Mouse (Mus musculus) embryo, embryonic 11.5 days (tissue): Measurements from ENCODE around the gene Gal3st4.

Experiments
- DNase-seq: peaks from one replicate; pipeline ENCODE4 v3.0.0-alpha.2; 2012; ENCODE audit warnings: low read depth, low spot score

Gene Gal3st4

GRCm38 (mm10) chr5:138272409-138272923, at the start of gene Gal3st4:
Gene Gal3st4, minus strand, starts transcription at chr5:138272840.
- no peak for DNase-seq

- no peak for DNase-seq
These were observed 40.2 kb upstream of the Gal3st4 start for GRCm38 (mm10) chr5:138312795-138313194.

- DNase-seq, result no peak
These were observed 27.0 kb upstream of the Gal3st4 start for GRCm38 (mm10) chr5:138299613-138300012.

- DNase-seq, result no peak
These were observed 21.5 kb upstream of the Gal3st4 start for GRCm38 (mm10) chr5:138294158-138294557.

GRCm38 (mm10) chr5:138291638-138292037, 19.0 kb upstream of the Gal3st4 start:
- DNase-seq, result no peak

- DNase-seq, result no peak
These were observed 15.2 kb upstream of the Gal3st4 start for GRCm38 (mm10) chr5:138287861-138288260.

GRCm38 (mm10) chr5:138283540-138283939, 10.9 kb upstream of the Gal3st4 start:
- DNase-seq, result no peak

GRCm38 (mm10) chr5:138281798-138282197, 9.2 kb upstream of the Gal3st4 start:
- DNase-seq, result no peak

- no peak for DNase-seq
These were observed 8.2 kb upstream of the Gal3st4 start for GRCm38 (mm10) chr5:138280829-138281228.

- DNase-seq, result no peak
These were observed 7.8 kb upstream of the Gal3st4 start for GRCm38 (mm10) chr5:138280425-138280768.

GRCm38 (mm10) chr5:138279585-138280424, 7.2 kb upstream of the Gal3st4 start, which contains the start of the genes Gm43720, Gpc2 and Stag3:
Gene Gm43720, minus strand, starts transcription at chr5:138279958.
Gene Gpc2, minus strand, starts transcription at chr5:138280005.
Gene Stag3, plus strand, starts transcription at chr5:138280240.
- DNase-seq, result peak; percentile 95

- no peak for DNase-seq
These were observed 5.4 kb upstream of the Gal3st4 start for GRCm38 (mm10) chr5:138277994-138278393.

GRCm38 (mm10) chr5:138275216-138276050, 2.8 kb upstream of the Gal3st4 start:
- DNase-seq, result no peak

- DNase-seq, result no peak
These were observed 1.5 kb upstream of the Gal3st4 start for GRCm38 (mm10) chr5:138274186-138274585.

- DNase-seq, result no peak
These were observed 1.4 kb downstream of the Gal3st4 start for GRCm38 (mm10) chr5:138271232-138271631.

- no peak for DNase-seq
These were observed 3.7 kb downstream of the Gal3st4 start for GRCm38 (mm10) chr5:138268980-138269379.

GRCm38 (mm10) chr5:138267114-138267513, 5.5 kb downstream of the Gal3st4 start:
- no peak for DNase-seq

GRCm38 (mm10) chr5:138265712-138266111, 6.9 kb downstream of the Gal3st4 start:
- DNase-seq, result no peak

- DNase-seq, result no peak
These were observed 8.4 kb downstream of the Gal3st4 start for GRCm38 (mm10) chr5:138264207-138264578.

GRCm38 (mm10) chr5:138263260-138264206, 9.1 kb downstream of the Gal3st4 start, which contains the start of gene BC037034:
Gene BC037034, minus strand, starts transcription at chr5:138264033.
- DNase-seq, result peak; percentile 77
